Mouse (Mus musculus) layer of hippocampus, adult 18-20 months (tissue): ENCODE data around the gene Srp72. TPM values are rescaled to one million over a fixed set of nuclear protein-coding genes. Genes with fewer than 3 reads are reported as not detected.

Experiments used
- DNase-seq, 2 experiments: peaks; one replicate each; pipeline ENCODE4 v3.0.0; 2022; ENCODE audit warnings: low spot score in 2 of 2
- long read RNA-seq: library from polyadenylated mRNA; stranded (forward); transcript quantifications from one replicate; pipeline ENCODE4 v2.0.0, GENCODE M21; 2021
- total RNA-seq, 2 experiments: library from RNA; stranded (reverse); gene quantifications; 2 replicates each; pipeline ENCODE4 v1.2.3; 2021

Gene Srp72
- 100 to 1,000 TPM in 1 of 2 experiments, 10 to 100 TPM in 1; 93.1 to 102 TPM for total RNA-seq
- long read RNA-seq, transcript Srp72-201 (19 exons, 3,625 nt): major isoform, 10 of 19 reads
- long read RNA-seq, partial matches to known transcripts: 5 of 19 reads
- long read RNA-seq, other reads (novel, unspliced or antisense): 3 of 19 reads

DNA sequence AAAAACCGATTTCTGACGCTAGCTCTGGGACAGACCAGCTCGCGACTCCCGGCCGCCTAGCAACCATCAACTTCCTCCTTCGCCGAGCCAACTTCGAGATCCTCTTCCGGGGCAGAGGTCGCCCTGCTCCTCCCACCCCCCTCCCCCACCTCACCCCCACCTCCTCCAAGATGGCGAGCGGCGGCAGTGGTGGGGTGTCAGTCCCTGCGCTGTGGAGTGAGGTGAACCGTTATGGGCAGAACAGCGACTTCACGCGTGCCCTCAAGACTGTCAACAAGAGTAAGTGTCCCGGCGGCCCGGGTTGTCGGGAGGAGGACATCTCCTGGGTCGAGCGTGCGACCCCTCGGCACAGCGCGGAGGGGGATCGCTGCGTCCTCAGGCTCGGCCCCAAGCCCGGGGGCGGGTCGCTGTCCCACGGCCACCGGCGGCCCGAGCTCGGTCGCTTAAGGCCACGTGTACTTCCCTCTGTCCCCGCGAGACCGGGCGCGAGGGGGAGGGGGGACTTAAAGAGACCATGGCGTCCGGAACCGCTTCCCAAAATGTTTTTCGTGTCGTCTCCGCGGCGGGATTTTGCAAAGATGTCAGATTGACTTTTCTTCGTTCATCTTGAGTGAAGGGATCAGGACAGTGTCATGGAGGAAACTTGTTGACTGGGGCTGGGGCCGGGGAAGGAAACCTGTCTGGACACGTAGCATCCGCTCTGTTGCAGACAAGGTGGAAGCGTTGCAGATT is at the start of gene Srp72:
Gene Srp72, plus strand, starts transcription at position 130 of the 732 bp plus-strand sequence.
- DNase-seq: peak; percentile 58 to 84

DNA sequence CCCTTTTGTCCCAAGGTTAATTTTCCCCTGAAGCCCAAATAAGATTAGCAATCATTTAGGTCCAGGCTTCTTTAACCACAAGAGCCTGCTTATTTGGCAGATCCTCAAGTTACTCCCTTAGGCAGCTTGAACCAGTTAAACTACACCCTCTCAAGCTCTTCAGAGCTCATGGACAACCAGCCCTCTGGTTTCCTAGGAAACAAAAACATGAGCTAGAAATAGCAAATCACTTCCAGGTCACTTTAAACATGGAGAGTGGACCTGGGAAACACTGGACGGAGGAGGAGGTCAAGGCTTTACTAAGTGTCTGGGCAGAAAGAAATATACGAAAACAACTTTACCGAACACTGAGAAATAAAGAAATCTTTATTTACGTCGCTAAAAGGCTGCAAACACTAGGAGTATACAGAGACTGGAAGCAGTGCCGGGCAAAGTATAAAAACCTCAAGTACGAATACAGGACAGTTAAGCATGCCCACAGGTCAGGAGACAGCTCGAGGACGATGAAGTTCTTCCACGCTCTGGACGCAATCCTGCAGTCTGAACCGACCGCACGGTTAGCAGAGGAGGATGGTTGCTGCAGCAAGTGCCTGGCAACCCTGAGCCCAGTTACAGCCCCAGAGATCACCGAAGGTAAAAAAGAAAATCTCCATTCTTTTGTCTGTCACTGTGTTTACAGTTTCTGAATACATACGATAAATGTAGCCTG is 46.2 kb upstream of the Srp72 start:
- DNase-seq: peak in 1 of 2 experiments; percentile 53

DNA sequence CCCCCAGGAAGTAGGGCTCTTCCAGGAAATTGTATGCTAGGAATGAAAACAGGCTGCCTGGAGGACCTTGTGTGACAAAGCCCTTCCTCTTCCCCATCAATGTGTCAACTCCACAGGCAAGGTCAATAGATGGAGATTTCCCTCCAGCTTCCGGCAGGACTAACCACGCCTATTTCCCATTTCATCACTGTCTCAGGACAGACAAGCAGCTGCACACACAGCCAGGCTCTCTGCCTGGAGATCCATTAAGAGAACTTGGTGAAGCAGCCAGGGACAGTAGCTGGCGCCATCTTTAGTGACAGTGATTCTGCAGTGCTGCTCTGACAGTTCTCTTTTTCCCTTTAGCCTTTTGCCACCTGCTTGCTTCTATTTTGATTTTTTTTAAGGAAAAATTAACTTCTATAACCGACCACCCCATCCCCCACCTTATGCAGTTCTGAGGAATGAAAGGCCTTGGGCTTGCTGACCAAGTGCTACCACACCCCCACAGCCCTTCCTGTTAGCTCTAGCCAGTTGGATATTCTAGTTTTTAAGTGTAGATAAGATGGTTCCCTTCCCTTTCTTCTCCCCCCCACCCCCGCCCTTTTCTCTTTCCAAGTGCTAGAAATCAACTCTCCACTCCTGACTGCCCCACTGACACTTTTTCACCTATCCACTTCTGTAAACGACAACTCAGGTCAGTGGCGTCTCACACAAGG is 45.2 kb upstream of the Srp72 start:
- no peak for DNase-seq

DNA sequence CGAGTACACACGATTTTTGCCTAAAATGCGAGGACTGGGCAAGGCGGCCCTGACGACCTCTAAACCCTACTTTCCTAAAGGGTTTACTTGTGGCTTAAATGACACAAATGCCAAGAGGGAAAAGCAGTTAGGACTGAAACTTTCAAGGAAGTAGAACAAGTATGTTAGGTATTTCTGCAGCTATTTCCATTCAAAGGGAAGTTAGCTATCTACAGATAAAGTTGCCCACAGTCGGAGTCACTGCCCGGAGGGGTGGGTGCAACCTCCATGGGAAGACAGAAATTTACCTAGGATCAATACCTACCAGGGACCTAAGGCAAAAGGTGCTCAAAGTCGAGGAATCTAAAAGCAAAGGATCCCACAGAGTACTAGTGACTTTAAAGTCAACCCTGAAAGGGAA is 34.8 kb upstream of the Srp72 start:
- no peak for DNase-seq

DNA sequence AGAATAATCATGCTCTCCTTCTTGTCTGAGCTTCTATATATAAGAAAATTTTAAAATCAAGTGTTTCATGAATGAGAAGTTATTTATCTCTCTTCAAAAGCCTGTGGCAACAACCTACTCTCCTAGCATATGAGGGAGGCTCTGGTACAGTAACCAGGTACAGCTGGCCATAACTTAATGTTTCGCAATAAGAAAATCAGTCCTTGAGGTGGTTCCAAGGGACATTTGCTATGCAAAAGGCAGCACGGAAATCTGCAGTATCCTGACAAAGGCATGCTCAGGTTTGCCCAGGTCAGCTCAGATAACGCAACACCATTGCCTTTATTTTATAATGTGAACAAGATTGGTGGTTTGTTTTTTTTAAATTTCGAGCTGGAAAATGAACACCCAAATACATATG is 32.5 kb upstream of the Srp72 start:
- DNase-seq: no peak

DNA sequence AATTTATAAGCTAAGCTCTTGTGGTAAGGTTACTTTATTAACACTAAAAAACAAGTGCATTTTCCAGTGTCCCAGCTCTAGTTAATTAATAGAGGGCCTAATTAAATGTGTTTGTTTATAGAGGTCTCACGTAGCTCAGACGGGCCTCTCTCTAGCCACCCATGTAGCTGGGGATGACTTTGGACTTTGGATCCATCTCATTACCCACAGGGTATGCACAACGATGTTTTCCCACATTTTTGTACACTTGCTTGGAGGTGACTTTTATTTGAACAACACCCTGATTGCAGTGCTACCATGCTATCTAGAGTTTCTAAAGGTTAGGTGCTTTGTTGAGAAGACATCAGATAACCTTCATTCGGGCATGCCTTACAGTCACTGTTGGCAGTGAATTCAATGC is 32.0 kb upstream of the Srp72 start:
- no peak for DNase-seq

DNA sequence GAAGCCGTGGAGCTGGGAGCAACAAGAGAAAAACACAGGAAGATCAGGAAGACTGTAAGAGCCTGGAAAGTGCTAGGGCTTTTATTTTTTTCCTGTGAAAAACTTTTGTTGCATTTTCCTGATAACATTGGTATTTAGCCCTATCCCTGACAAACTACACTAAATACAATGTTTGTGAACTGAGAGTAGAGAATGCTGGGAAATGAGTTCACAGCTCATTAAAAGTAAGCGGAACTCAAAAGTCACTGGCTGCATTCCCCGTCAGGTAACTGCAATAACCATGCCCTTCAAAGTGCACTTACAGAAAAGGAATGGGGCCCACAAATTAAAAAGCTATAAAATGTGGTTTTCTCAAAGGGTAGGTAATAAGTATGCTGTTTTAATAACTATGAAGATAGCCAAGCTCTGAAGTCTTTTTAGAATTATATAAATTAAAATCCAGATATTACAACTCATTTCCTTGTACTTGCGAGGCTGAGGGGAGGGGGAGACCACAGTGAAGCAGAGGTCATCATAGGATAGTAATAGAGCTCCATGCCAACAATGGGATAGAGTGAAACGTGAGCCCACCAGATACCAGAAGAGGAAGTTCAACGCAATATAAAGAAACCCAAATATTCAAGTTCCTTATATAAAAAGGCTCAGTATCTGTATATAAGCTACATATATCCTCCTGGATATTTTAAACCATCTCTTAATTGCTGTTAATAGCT is 29.4 kb upstream of the Srp72 start:
- DNase-seq: no peak

DNA sequence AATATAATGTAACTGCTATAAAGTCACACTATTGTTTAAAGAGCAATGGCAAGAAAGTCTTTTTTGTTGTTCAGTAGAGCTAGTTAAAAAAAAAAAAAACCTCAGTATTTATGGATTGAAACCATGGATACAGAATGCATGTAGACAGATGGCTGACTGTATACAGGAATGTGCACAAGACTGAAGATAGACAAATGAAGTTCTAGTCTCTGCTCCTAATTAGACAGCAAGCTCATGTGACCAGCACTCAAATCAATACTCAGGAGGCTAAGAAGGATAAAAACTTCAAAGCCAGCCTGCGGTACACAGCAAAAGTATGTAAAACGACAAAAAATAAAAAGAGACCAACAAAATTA is 28.8 kb upstream of the Srp72 start:
- DNase-seq: no peak

DNA sequence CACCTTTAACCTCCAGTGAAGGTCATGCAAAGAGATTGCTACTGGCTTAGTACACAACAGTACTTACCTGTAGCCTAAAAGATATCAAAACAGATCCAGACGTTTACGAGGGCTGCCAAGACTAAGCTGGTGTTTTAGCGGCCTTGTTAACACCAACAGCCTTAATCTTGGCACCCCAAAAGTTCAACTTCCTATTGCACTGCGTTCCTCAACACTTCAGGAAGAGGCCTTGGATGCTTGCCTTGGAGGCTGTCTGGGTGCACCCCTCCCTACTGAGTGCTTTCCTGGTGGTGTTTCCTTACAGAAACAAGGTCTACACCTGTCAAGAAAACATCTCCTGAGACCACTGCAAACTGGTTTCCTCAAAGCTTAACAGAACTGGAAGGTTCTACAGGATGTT is 27.3 kb upstream of the Srp72 start:
- no peak for DNase-seq

GRCm38 (mm10) chr5:76947758-76948157 is 26.7 kb upstream of the Srp72 start:
- DNase-seq: no peak

- DNase-seq: peak in 1 of 2 experiments; percentile 28
These were observed 24.0 kb upstream of the Srp72 start for GRCm38 (mm10) chr5:76950343-76951105.

GRCm38 (mm10) chr5:76951106-76952027 is 23.1 kb upstream of the Srp72 start, which contains the start of the genes Paics and Ppat:
TSS of gene Paics (plus strand) at chr5:76951307.
TSS of gene Ppat (minus strand) at chr5:76951578.
- DNase-seq: peak; percentile 95 to 97

GRCm38 (mm10) chr5:76952112-76953040 is 22.1 kb upstream of the Srp72 start:
- DNase-seq: no peak

DNA sequence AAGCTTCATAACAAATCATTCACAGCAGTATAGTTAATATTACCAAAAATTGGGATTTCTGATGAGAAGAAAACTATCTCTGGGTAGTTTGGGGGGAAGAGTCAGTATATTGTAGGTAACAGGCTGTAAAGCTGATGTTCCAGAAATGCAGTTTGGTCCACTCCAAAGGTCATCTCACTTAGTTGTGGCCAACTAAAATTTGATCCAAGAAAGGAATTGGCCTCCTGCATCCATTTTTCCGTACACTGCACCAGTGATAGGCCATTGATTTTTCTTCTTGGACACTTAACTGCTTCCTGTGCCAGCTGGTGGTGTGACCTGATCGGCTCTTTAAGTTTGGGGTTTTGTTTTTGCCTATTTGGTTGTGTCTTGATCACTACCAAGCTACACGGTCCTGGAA is 20.7 kb upstream of the Srp72 start:
- no peak for DNase-seq

DNA sequence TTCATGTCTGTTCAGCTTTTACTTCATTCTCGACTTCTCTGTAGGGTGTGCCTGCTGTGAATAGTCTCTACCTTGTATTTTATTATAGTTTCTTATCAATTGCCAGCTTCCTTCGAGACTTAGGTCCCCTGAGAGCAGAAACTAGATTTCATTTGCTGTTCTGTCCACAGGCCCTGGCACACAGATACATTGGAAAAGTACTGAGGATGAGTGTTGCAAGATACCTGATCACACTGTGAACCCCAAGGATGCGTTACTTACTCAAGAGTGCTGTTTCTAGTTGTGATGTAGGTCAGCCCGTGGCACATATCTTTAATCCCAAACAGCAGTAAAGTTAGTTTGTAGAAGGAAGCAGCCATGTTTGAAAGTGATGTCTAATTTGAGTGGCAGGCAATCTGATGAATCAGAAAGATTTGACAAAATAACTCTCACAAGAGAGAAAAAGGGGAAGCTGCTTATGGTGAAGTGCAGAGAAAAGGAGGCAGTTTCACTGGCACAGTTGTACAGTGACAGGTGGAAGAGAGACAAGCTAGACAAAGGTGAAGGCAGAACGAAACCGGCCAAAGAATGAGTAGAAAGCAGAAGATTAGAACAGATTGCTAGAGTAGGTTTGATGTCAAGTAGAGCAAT is 20.1 kb upstream of the Srp72 start:
- no peak for DNase-seq

DNA sequence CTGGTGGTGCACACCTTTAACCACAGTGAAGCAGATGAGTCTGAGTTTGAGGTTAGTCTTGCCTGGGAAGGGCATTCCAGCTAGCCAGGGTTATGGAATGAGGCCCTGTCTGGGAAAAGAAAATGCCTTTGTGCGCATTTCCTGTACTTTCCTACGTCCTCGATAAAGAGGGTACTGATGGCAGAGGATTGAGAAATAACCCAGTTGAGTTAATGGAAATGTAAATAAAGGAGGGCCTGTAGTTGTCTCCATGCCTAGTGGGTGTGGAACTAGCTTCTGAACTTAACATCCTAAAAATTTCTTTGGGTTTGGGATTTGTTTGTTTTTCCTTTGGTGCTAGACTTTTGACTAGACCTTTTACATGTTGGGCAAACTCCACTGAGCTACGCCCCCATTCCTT is 19.0 kb upstream of the Srp72 start:
- DNase-seq: no peak

DNA sequence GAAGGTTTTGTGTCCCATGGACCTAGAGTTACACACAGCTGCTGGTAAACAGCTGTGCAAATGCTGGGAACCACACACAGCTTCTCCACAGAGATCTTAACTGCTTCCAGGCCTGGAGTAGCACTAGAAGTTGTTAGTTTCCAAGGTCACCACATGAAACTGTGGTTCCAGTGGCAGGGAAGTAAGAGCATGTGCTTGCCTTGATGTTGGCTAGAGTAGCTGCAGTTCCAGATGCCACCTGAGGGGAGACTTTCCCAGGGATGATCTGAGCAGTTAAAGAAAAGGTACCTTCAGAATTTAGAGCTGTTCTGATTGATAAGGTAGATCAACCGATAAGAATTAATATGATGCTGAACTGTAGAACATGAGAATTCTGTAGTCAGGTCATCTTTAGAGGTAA is 16.5 kb upstream of the Srp72 start:
- no peak for DNase-seq

GRCm38 (mm10) chr5:76959587-76959986 is 14.9 kb upstream of the Srp72 start:
- DNase-seq: no peak
